Mouse (Mus musculus): ENCODE results near the gene Rnf182. TPM values are rescaled to one million over a fixed set of nuclear protein-coding genes. Genes with fewer than 3 reads are reported as not detected.

Rnf182 gene
- polyA plus RNA-seq, 1 experiment from 2014 or later, result 6.4 TPM

DNA sequence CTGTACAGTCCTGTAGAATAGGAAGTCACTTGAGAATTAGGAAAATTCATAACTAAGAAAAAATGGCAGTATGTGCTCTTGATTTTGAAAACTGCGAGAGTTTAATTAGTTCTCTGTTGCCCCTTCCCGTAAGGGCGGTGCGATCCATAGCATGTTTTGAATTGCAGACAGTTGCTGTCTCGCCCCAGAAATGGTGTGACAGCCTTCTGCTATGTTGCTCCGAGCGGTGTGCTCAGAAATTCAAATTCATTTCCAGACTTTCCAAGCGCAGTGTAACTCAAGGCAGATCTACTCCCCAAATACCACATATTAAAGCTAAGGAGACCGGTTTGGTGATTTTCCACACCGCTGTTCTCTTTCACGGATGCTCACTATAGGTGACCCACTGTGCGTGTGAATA lies 50.6 kb downstream of the Rnf182 start:
- Histone ChIP-seq H3K9me3 (ENCODE audit: low read depth, low read length) (no peaks in the 10 kb centered on the region), H3K4me3 (ENCODE audit: low read depth, low read length) (no peak overlapping the region), H3K36me3 (ENCODE audit: insufficient read depth) (no peaks in the 10 kb centered on the region), H3K4me2 (no peak overlapping the region), H3K9ac (no peak overlapping the region), H3K27ac (ENCODE audit: low read depth) (no peak overlapping the region), H3K4me1 (ENCODE audit: insufficient read depth) (no peaks in the 10 kb centered on the region), H3K27me3 (ENCODE audit: insufficient read depth, low read length) (no peaks in the 10 kb centered on the region)
- ATAC-seq (ENCODE audit: insufficient read depth) (no peak), DNase-seq (no peak)
- no peak for TF ChIP-seq CTCF (IDR thresholded peaks at IDR 0.05; ENCODE audit: low read depth)
- 87% methylated on average over 12 of the region's 12 CpGs for WGBS

- no peak for TF ChIP-seq CTCF (IDR thresholded peaks at IDR 0.05; ENCODE audit: low read depth)
- peak; percentile 19 for DNase-seq
- no peak for ATAC-seq (ENCODE audit: insufficient read depth)
- no peak overlapping the region for H3K27ac ChIP-seq (ENCODE audit: low read depth)
- 43% methylated on average over 6 of the region's 6 CpGs for WGBS
- H3K4me3 ChIP-seq (ENCODE audit: low read depth, low read length), result no peak overlapping the region
- H3K4me2 ChIP-seq, result no peak overlapping the region
- H3K9ac ChIP-seq, result no peak overlapping the region
- no peaks in the 10 kb centered on the region for H3K4me1 ChIP-seq (ENCODE audit: insufficient read depth)
- H3K27me3 ChIP-seq (ENCODE audit: insufficient read depth, low read length), result no peaks in the 10 kb centered on the region
- no peaks in the 10 kb centered on the region for H3K36me3 ChIP-seq (ENCODE audit: insufficient read depth)
- no peaks in the 10 kb centered on the region for H3K9me3 ChIP-seq (ENCODE audit: low read depth, low read length)
These were observed 51.4 kb downstream of the Rnf182 start for GRCm38 (mm10) chr13:43666920-43667319.

GRCm38 (mm10) chr13:43677159-43677882 lies 61.8 kb downstream of the Rnf182 start:
- no peak for TF ChIP-seq CTCF (IDR thresholded peaks at IDR 0.05; ENCODE audit: low read depth)
- Histone ChIP-seq H3K36me3 (ENCODE audit: insufficient read depth) (no peaks in the 10 kb centered on the region), H3K4me3 (ENCODE audit: low read depth, low read length) (no peak overlapping the region), H3K4me1 (ENCODE audit: insufficient read depth) (no peaks in the 10 kb centered on the region), H3K4me2 (no peak overlapping the region), H3K27me3 (ENCODE audit: insufficient read depth, low read length) (no peaks in the 10 kb centered on the region), H3K9ac (no peak overlapping the region), H3K27ac (ENCODE audit: low read depth) (no peak overlapping the region), H3K9me3 (ENCODE audit: low read depth, low read length) (no peaks in the 10 kb centered on the region)
- ATAC-seq (ENCODE audit: insufficient read depth) (no peak), DNase-seq (peak; percentile 62)
- 69% methylated on average over 8 of the region's 8 CpGs for WGBS

DNA sequence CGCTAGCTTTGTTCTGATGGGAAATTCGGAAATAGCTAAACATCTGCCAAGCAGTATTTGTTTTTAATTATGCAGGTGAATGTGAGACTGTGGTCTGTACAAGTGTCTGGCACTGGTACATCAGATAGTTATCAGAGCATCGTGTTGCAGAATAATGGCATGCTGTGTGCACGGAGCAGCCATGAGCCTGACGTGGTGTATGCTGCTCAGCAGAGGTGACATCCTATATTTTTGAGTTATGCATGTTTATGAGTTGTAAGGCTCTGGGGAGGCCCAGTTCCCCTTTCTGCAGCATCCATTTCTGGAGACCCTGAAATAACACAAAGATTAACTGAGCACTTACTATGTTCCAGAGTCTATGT lies 62.4 kb downstream of the Rnf182 start:
- H3K4me3 ChIP-seq (ENCODE audit: low read depth, low read length), result no peak overlapping the region
- no peak overlapping the region for H3K4me2 ChIP-seq
- WGBS, result 74% methylated on average over 5 of the region's 5 CpGs
- no peak overlapping the region for H3K27ac ChIP-seq (ENCODE audit: low read depth)
- H3K36me3 ChIP-seq (ENCODE audit: insufficient read depth), result no peaks in the 10 kb centered on the region
- H3K4me1 ChIP-seq (ENCODE audit: insufficient read depth), result no peaks in the 10 kb centered on the region
- no peaks in the 10 kb centered on the region for H3K9me3 ChIP-seq (ENCODE audit: low read depth, low read length)
- no peak overlapping the region for H3K9ac ChIP-seq
- ATAC-seq (ENCODE audit: insufficient read depth) (no peak), DNase-seq (no peak)
- H3K27me3 ChIP-seq (ENCODE audit: insufficient read depth, low read length), result no peaks in the 10 kb centered on the region
- TF ChIP-seq CTCF (IDR thresholded peaks at IDR 0.05; ENCODE audit: low read depth), result no peak

- H3K36me3 ChIP-seq (ENCODE audit: insufficient read depth), result no peaks in the 10 kb centered on the region
- H3K27ac ChIP-seq (ENCODE audit: low read depth), result peak overlapping the region; percentile 58; the same call in 1 of the 2 replicates
- peak overlapping the region; percentile 12; the same call in 1 of the 2 replicates for H3K4me2 ChIP-seq
- no peak for TF ChIP-seq CTCF (IDR thresholded peaks at IDR 0.05; ENCODE audit: low read depth)
- no peaks in the 10 kb centered on the region for H3K9me3 ChIP-seq (ENCODE audit: low read depth, low read length)
- peak; percentile 89 for ATAC-seq (ENCODE audit: insufficient read depth)
- no peak overlapping the region for H3K9ac ChIP-seq
- no peaks in the 10 kb centered on the region for H3K4me1 ChIP-seq (ENCODE audit: insufficient read depth)
- 24% methylated on average over 8 of the region's 8 CpGs for WGBS
- H3K27me3 ChIP-seq (ENCODE audit: insufficient read depth, low read length), result no peaks in the 10 kb centered on the region
- H3K4me3 ChIP-seq (ENCODE audit: low read depth, low read length), result no peak overlapping the region
- DNase-seq, result peak; percentile 77
These were observed 69.0 kb downstream of the Rnf182 start for GRCm38 (mm10) chr13:43684499-43684994.

DNA sequence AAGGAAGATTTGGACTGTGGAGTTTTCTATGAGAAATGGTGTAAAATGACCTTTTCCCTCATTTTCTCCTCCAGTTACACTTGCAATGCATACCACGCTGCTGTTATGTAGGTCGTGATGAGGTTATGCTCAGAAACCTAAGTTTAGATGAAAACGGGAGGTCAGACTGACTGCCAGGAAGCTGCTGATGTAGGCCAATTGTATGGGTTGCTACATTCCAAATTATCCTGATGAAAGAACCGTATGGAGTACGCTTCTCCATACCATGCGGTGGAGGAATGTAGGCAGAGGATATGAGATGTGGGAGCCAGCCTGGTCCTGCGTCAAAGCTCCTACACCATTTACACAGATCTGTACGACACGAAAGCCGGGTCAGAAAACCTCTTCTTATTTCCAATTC lies 72.6 kb downstream of the Rnf182 start:
- no peak overlapping the region for H3K4me3 ChIP-seq (ENCODE audit: low read depth, low read length)
- H3K27me3 ChIP-seq (ENCODE audit: insufficient read depth, low read length), result no peaks in the 10 kb centered on the region
- H3K27ac ChIP-seq (ENCODE audit: low read depth), result no peak overlapping the region
- TF ChIP-seq CTCF (IDR thresholded peaks at IDR 0.05; ENCODE audit: low read depth), result no peak
- no peak overlapping the region for H3K4me2 ChIP-seq
- H3K9ac ChIP-seq, result no peak overlapping the region
- H3K4me1 ChIP-seq (ENCODE audit: insufficient read depth), result no peaks in the 10 kb centered on the region
- no peaks in the 10 kb centered on the region for H3K36me3 ChIP-seq (ENCODE audit: insufficient read depth)
- 81% methylated on average over 10 of the region's 10 CpGs for WGBS
- ATAC-seq (ENCODE audit: insufficient read depth), result no peak
- no peak for DNase-seq
- no peaks in the 10 kb centered on the region for H3K9me3 ChIP-seq (ENCODE audit: low read depth, low read length)

GRCm38 (mm10) chr13:43691755-43692154 lies 76.2 kb downstream of the Rnf182 start:
- no peak overlapping the region for H3K4me3 ChIP-seq (ENCODE audit: low read depth, low read length)
- ATAC-seq (ENCODE audit: insufficient read depth) (no peak), DNase-seq (peak; percentile 41)
- WGBS, result 34% methylated on average over 3 of the region's 3 CpGs
- no peaks in the 10 kb centered on the region for H3K27me3 ChIP-seq (ENCODE audit: insufficient read depth, low read length)
- TF ChIP-seq CTCF (IDR thresholded peaks at IDR 0.05; ENCODE audit: low read depth), result peak; percentile 43
- H3K36me3 ChIP-seq (ENCODE audit: insufficient read depth), result no peaks in the 10 kb centered on the region
- H3K4me1 ChIP-seq (ENCODE audit: insufficient read depth), result no peaks in the 10 kb centered on the region
- H3K9ac ChIP-seq, result no peak overlapping the region
- no peaks in the 10 kb centered on the region for H3K9me3 ChIP-seq (ENCODE audit: low read depth, low read length)
- H3K27ac ChIP-seq (ENCODE audit: low read depth), result no peak overlapping the region
- no peak overlapping the region for H3K4me2 ChIP-seq
